Comparison of ENCODE assay signal across 8 mouse cellular contexts in genomic region chr2:30725186-30725585, GRCm38 (mm10).
DNase-seq lines count a peak whose midpoint lies in the region; ATAC-seq lines count a peak whose summit lies in the region.

No protein-coding gene starts in this region.

- no peaks in the 10 kb centered on the region for H3K9me3 ChIP-seq in hindbrain, embryonic 15.5 days
- no peaks in the 10 kb centered on the region for H3K9me3 ChIP-seq in liver, embryonic 11.5 days (ENCODE audit: control insufficient read depth, low read length)

- peak overlapping the region; percentile 23 for H3K9ac ChIP-seq in hindbrain, embryonic 15.5 days
- peak overlapping the region; percentile 46 for H3K9ac ChIP-seq in liver, embryonic 11.5 days (ENCODE audit: low read depth, low read length)

- no peak for ATAC-seq in hindbrain, embryonic 15.5 days (ENCODE audit: low FRiP score, low read depth)
- ATAC-seq in liver, embryonic 11.5 days (replicated peaks; ENCODE audit: low FRiP score) = no peak

- peak overlapping the region; percentile 97 for H3K27ac ChIP-seq in hindbrain, embryonic 15.5 days (replicated peaks)
- H3K27ac ChIP-seq in liver, embryonic 11.5 days (ENCODE audit: low read depth, low read length) = peak overlapping the region; percentile 34; the same call in 1 of the 2 replicates

- H3K4me2 ChIP-seq in hindbrain, embryonic 15.5 days = peak overlapping the region; percentile 46
- H3K4me2 ChIP-seq in liver, embryonic 11.5 days = peak overlapping the region; percentile 60

- H3K4me1 ChIP-seq in hindbrain, embryonic 15.5 days (replicated peaks) = peaks cover 56% of the 10 kb centered on the region
- peaks cover 32% of the 10 kb centered on the region for H3K4me1 ChIP-seq in liver, embryonic 11.5 days (replicated peaks; ENCODE audit: control insufficient read depth, insufficient read depth, low read length)

- WGBS in hindbrain, embryonic 15.5 days = 37% methylated on average over 10 of the region's 10 CpGs
- 46% methylated on average over 10 of the region's 10 CpGs for WGBS in liver, embryonic 11.5 days

- H3K36me3 ChIP-seq in hindbrain, embryonic 15.5 days = no peaks in the 10 kb centered on the region
- H3K36me3 ChIP-seq in liver, embryonic 11.5 days (ENCODE audit: control insufficient read depth, insufficient read depth, low read length) = no peaks in the 10 kb centered on the region

- no peaks in the 10 kb centered on the region for H3K27me3 ChIP-seq in hindbrain, embryonic 15.5 days
- H3K27me3 ChIP-seq in liver, embryonic 11.5 days (replicated peaks; ENCODE audit: control insufficient read depth, insufficient read depth, low read length) = peaks cover 13% of the 10 kb centered on the region

- DNase-seq in cerebellum, adult 18-20 months = peak; percentile 35 to 47
- DNase-seq in cerebellum, postnatal 4 days (ENCODE audit: low spot score in 2 of 2) = no peak
- DNase-seq in adrenal gland, postnatal 36 days = peak; percentile 17 to 47
- DNase-seq in liver, embryonic 11.5 days (ENCODE audit: low spot score) = no peak
- no peak for DNase-seq in layer of hippocampus, postnatal 36 days
- no peak for DNase-seq in natural killer cell, adult 2 months (ENCODE audit: low spot score in 2 of 2)
- DNase-seq in layer of hippocampus, adult 18-20 months (ENCODE audit: low spot score in 2 of 2) = no peak

- 0 out of 2 replicates have a peak overlapping the region, but pooled peaks have one; percentile 0 for H3K4me3 ChIP-seq in hindbrain, embryonic 15.5 days
- H3K4me3 ChIP-seq in liver, embryonic 11.5 days (ENCODE audit: low read depth, low read length) = peak overlapping the region; percentile 3; the same call in 1 of the 2 replicates

Comparison
In these comparisons a context has a peak if more than half of its experiments do, and no peak if none do; other contexts are left out.
1. DNase-seq: peak in cerebellum, adult 18-20 months (2 of 2) and adrenal gland, postnatal 36 days (2 of 2); none in cerebellum, postnatal 4 days (0 of 2), liver, embryonic 11.5 days (single experiment), layer of hippocampus, postnatal 36 days (0 of 2), natural killer cell, adult 2 months (0 of 2) and layer of hippocampus, adult 18-20 months (0 of 2).